Mouse (Mus musculus) urinary bladder, adult 2 months (tissue): ENCODE results near the gene Cntf. TPM values are rescaled to one million over a fixed set of nuclear protein-coding genes. Genes with fewer than 3 reads are reported as not detected.
A peak's percentile ranks its signal among the peaks of the same experiment; 100 is the strongest.

Experiments used
- DNase-seq: peaks from one replicate; pipeline ENCODE4 v3.0.0; 2022; ENCODE audit warnings: low spot score
- polyA plus RNA-seq: library from polyadenylated mRNA; depleted of rRNA; stranded (reverse); fragments of >200 nt; gene quantifications from 2 replicates; pipeline ENCODE4 v1.2.3, GENCODE M21; 2012; rRNA removed

The Cntf gene
- 1.8 and 2.9 TPM in 2 replicates for polyA plus RNA-seq

DNA sequence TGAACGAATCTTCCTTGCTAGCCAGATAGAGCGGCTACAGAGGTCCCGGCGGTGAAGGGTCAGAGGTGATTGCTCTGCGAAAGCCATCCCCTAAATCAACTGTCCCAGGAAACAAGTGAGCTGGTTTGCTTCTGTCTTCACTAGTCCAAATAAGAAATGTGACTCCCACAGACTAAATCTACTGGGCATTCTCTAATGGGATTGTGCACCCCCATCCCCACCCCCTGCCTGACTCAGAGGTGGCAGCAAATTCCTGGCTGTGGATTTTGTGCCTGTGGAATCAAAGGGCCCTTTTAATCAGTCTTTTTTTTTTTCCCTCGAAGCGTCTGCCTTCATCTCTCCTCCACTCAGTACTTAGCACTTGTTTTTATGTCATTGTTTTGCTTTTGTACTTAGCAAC, at the start of gene Cntf:
TSS of gene Cntf (minus strand) at position 325 of the 400 bp plus-strand sequence.
- no peak for DNase-seq

DNA sequence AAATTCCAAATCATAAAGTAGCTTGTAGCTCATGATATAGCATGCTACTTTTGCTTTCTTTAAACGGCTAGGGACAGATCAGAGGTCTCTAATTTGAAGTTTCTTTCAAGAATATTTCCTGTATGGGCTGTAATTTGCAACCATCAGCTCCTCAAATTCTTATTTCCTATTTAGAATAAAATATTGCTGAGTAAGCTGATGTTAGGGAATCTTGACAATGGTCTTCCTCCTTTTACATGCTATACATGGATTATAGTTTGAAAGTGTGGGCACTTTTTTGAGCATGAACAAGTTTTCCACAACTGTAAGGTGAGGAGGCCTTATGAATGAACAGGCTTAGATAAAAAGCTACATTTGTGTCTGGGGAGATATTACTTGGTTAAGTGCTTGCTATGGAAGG, 48.5 kb upstream of the Cntf start:
- DNase-seq, result no peak

DNA sequence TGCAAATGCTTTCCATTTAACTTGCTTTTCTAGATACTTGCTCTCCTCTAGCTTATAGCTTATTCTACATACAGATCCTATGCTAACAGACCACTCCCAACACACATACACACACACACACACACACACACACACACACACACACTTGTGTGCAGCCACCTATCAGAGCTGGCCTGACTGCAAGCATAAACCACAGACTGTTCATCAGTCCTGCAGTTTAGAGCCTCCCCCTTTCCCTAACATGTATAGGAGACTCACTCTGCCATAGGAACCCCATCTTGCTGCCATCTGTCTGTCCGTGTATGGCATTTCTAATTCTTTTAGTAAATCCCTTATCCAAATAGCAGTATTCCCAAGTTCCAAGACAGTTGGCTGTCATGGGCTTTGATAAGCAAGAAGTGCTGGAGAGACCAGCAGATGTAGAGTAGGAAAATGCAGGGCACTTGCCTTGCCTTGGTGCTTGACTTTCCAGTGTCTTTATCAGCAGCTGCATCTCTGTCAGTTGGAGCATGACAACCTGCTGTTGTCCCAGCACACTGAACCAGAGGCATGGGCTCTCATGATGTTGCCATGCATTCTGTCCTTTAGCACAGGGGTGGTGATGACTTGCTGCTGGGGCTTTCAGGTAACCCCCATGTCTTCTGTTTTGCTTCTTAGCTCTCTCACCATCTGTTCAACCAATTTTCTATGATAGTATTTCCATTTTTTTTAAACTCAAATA, 47.4 kb upstream of the Cntf start:
- no peak for DNase-seq

DNA sequence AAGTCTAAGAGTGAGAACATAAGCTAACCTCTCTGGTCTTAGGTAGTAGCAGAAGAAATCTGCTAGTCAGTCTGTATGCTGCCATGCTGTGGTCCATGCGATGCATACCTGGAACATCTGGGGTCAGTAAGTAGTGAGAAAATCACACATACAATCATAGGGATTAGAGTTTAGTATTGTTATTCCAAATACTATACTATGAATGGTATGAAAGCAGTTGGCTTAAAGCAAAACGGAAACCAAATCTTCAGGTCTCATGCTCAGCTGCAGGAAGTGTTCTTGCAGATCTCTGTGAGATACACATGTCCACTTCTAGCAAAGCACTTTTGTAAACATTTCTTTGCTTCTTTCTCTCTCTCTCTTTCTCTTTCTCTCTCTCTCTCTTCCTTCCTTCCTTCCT, 40.8 kb upstream of the Cntf start:
- DNase-seq, result no peak

DNA sequence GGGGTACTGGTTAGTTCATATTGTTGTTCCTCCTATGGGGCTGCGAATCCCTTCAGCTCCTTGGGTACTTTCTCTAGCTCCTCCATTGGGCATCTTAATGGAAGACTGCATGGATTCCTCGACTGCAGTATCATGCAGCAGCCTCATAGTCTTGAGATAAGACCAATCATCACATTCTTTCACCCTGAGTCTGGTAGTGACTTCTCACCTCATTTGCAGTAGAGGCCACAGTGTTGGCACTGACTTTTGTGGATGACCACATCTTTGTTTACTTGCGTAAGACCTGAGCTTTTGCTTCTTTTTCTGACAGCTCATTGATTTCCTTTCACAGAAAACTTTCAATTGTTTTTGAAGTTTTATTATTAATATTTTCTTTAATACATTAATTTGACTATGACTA, 40.3 kb upstream of the Cntf start:
- no peak for DNase-seq

DNA sequence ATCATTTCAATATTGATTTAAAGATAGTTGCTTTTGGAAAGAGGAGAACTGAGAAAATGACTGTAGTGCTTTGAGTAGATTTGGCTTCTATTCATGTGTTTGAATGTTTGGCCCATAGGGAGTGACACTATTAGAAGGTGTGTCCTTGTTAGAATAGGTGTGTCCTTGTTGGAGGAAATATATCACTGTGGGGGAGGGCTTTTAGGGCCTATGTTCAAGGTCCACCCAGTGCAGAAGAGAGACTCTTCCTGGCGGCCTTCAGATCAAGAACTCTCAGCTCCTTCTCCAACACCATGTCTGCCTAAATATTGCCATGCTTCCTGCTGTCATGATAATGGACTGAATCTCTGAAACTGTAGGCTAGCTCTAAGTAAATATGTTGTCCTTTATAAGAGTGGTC, 38.8 kb upstream of the Cntf start:
- DNase-seq, result no peak

DNA sequence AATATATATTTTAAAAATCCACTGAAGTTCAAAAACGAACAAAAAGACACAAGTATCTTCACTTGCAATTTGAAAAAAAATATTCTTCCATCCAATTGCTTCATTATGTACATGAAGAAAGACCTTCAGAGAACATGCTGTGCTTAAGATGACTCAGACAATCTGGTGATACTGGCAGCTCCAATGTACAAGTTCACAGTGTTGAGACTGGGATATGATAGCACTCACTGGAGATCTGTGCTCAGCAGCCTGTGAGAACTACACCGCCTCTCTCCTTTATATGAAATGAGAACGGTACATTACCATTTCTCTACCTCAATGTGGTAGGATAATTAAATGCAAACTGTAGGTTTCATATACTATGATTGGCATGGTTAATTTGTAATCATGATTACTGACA, 37.4 kb upstream of the Cntf start:
- no peak for DNase-seq

DNA sequence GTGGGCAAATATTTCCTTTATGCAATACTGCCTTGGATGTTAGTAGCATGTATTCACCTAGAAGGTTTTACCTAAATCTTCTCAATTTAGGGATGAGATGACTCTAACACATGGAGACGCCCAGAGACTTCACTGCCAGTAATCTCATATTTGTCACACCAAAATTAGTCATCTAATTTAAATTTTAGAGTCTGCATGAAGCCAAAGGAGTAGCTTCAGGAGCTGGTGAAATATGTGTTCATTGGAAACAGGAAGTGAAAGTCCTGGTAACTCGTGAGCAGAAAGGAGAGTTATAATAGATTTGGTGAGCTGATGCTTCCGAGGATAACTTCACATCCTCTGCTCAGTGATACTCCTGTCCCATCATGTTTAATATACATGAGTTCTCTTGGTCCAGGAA, 35.6 kb upstream of the Cntf start:
- no peak for DNase-seq

DNA sequence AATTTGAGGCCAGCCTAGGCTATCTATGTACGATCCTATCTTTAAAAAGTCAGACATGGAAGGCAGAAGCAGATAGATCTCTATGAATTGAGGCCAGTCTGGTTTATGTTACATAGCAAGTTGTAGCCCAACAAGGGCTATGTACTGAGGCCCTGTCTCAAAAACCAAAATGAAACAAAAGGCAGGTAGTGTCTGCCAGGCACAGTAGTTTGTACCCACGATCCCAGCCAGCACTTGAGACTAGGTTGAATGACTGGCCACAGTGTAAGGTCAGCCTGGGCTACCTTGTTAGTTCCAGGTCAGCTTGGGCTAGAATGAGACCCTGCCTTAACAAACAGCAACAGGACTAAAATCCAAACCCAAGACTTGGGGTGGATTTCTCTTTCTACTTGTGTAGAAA, 35.2 kb upstream of the Cntf start:
- no peak for DNase-seq

DNA sequence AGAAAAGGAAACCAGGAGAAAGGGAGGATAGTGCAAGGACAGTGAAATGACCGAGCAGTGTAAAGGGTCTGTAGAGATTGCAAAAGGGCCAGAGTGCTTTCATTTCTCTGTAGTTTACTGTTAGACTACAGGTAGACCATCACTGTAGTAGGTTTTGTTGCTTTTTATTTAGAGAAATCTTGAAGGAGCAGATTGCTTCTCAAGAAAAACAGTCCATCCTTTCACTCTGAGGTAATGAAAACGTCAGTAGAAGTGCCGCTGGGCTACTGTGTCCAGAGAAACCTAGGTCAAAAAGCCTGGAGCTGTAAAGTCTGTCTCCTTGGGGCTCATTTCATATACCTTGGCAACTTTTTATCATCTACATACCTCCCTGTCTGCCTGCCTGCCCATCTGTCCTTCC, 33.6 kb upstream of the Cntf start:
- DNase-seq, result no peak

DNA sequence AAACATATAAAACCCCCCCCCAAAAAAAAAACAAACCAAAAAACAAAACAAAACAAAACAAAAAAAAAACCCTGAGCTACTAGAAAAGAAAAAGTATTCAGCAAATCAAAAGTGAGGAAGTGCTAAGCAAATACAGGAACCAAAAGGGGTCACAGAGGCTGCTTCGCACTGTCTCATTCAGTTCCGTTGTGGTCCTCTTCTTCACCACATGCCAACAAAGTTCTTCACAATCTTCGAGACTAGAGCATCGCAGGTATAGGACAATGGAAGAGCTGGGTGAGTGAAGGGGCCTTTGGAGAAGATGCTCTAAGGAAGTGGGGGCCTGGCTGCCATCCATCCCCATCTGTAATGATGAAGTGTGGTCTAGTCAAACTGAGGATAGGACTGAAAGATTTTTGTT, 33.0 kb upstream of the Cntf start:
- DNase-seq, result no peak

DNA sequence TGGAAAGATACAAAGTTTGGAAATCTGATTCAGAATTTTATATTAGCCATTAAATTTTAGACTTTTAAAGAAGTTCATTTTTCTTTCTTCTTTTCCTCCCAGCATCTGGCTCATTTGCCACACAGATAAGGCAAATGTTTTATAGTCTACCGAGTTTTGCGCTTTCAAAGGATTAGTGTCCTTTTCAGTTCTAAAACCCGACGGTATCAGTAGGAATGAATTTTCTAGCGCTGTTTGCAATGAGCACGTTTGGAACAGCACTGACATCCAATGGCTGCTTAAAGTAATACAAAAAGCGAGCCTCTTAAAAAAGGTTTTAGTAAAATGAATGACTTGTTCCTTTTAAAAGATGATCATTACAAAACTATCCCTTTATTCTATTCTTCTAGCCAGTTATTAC, 31.6 kb upstream of the Cntf start:
- no peak for DNase-seq

DNA sequence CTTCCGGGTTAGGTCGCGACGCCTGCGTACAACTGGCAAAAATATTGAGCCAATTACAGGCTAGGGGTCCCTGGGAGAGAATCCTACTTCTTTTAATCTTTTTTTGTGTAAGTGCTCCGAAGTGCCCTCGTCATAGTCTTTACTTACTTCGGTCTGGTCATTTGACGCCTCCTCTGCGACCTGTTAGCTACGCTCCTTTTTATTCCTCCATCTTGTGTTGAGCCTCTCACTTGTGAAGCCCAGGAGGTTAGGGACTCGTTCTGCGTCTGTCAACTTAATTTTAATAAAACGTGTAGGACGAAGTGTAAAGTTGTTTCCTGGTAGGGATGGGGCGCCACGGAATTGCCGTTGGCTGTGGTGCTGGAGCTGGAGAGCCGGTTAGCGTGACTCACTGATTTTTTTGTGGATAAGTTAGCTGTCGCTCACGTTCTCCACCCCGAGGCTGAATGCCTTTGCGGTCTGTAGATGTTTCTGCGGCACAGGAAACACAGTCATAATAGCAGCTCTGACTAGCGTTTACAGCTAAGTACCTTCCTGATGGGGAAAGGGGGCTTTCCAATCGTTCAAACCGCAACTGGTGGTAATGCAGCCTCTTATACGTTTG, 31.0 kb upstream of the Cntf start:
- peak; percentile 51 for DNase-seq

DNA sequence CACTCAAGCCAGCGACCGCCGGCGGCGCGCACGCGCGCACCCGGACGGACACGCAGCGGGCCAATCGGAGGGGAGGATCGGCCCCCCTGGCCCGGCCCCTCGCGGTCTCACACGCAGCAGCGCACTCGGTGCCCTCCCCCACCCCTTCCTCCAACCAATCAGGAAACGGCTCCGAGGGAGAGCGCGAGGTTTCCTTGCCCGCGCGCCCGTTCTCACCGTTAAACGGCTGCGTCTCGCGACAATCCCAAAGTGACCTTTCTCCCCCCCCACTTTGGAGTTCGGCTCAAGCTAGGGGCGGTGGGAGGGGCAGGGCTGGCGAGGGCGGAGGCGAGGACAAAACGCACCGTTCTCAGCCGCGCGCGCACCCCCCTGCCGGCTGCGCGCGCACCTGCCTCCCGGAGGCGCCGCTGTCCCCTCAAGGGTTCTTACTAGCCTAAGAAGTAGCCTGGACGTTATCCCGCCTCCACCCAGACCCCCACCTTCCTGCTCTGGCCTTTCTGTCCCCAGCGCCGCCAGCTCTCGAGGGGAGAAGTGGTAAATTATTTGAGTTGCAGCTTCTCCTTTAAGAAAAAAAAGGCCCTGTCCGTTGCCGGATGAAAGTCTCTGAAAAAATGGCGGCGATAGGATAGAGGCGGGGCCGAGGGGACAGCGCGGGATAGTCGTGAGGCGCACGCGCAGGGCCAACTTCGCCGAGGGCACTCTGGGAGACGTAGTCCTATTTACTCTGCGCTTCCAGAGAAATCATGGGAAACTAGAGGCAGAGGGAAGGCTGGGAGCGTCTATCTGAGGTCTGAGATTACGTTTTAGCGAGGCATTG, 30.3 kb upstream of the Cntf start, which contains the start of the genes Zfp91 and Lpxn:
TSS of gene Zfp91 (minus strand) at position 616 of the 817 bp plus-strand sequence.
TSS of gene Lpxn (plus strand) at position 683 of the 817 bp plus-strand sequence.
- DNase-seq, result peak; percentile 83

DNA sequence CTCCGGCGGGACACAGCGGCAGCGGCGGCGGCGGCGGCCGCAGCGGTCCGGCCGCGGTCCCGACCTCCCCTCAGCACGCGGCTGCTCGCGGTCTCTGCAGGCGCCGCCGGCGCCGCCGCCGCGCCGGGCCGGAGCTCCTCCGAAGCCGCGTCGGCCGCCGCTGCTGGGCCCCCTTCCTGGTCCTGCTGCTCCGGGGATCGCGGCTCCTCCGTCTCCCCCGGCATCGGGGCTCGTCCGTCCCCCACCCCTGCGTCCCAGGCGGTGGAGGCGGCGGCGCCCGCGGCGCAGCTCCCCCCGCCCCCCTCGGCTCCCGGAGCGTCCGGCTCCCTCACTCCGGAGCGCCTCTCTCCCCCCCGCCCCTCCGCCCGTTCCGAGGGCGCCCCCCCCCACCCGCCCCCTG, 29.7 kb upstream of the Cntf start:
- DNase-seq, result no peak

DNA sequence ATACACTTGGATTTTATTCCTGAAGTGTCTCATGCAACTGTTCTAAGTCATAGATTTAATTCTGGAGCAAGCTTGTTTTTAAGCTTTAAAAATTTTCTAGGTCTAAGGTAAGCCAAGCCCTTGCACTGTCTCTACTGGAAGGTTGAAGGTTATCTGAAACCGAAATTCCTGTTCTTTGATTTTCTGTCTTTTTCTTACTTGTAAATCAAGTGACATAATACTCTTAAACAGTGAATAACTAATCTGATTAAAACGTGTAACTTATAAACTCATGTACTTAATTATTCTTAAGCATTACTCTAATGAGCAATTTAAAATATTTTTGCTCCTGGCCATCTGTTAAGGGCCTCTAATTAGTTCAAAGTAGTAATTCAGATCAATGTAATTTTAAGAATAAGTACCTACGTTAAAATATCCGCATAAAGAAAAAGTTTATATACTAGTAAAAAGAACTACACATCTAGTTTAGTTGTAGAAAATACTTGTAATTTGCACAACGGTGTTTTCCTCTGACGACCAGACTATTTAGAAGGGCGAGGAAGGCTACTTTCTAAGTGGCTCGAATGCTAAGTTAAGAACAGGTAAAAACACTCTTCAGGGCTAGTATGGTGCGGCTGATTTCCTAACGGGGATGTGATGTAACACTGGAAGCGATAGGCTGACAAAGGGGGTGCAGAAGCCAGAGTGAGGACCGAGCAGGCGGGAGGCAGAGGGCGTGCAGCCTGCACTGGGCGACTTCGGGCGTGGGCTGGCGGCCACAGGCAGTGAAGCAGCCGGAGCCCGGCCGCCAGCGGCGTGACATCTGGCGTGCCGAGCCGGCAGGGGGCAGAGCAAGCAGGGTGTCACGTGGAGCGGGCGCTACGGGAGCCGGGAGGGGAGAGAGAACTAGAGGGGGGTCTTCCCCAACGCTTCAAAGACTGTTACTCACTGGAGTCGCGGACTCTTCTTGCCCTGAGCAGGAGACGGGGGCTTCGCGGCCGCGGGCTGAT, 28.9 kb upstream of the Cntf start:
- DNase-seq, result peak; percentile 98

DNA sequence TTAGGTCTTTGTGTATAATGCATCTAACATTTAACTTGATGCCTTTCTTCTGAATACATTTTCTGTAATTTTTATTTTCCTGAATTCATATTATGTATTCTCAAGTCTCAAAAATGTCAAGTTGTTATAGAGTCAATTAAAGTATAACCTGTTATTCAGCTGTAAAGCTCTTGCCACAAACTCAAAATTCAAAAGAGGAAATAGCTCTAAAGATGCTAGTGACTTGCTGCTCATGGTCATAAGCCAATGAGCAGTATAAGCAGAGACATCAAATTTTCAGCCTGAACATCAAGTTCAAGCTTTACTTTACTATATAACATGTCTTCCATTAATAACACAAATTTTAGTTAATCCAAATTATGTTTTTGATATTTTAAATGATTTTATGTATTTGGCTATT, 26.9 kb upstream of the Cntf start:
- DNase-seq, result no peak

DNA sequence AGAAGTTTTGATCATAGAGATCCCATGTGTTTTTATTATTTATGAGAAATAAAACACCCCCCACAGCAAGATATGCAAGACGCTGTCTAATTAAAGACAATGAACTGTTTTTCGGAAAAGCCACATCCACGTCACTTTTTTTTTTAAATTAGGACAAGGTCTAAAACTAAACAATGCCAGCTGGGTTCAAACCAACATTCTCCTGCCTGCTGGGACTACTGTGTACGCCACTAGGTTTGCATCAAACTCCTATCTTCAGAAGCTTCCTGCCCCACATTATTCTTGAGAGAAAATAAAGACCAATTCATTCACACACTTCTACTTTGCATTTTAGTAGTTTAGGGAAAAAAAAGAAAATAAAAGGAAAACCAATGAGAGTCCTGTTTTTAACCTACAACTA, 22.3 kb upstream of the Cntf start:
- DNase-seq, result no peak

DNA sequence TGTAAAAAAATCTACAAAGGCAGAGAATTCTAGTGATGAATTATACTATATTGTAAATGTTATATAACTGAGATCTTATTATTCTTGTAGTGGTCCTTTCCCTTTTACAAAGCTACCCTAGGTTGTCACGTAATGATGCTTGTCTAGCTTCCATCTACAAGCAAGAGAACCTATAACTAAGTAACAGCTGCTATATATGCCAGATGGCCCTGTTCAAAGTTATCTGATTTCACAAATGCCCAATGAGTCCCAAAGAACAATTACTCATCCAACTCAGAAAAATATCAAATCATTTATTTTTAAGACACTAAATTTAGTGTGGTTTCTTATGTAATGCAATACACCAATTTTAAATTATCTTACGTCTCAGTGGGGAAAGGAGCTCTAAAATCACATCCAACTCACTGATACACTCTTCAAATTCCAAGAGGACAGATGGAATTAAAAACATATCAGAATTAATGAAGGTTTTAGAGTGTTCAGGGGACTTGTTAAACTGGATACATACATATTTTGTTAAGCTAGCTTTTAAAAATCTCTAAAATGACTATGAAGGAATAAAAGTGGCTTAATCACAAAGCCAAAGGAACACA, 21.5 kb upstream of the Cntf start:
- DNase-seq, result no peak

DNA sequence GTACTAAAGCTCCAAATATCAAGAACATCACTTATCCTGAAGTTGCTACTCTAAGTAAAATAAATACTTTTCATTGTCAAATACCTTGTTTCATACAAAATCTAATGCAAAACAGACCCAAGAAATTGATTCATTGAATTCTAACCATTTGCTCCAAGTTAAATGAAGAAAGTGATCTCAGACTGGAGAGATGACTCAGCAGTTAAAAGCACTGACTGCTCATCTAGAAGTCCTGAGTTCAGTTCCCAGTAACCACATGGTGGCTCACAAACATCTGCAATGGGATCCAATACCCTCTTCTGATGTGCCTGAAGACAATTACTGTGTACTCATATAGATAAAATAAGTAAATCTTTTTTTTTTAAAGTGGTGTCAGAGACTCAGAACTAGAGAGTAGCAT, 15.0 kb upstream of the Cntf start:
- DNase-seq, result no peak

DNA sequence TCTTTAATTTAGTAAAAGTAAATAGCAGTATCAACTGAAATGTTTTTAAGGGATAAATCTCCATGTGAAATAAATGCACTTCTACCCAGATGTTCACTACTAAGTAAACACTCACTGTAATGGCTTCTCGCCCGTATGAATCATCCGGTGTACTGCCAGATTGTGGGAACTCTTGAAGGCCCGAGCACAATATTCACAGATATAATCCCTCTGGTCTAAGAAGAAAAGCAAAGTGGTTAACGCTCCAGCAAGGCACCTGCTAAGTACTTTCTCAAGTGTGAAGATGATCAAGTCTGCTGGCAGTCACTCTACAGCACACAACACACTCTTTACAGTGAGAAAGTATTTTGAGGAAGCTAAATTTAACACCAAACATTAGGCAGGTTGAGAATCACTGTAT, 5.5 kb upstream of the Cntf start:
- no peak for DNase-seq
